ENCODE assay signal across 24 mouse cellular contexts in the genomic region with DNA sequence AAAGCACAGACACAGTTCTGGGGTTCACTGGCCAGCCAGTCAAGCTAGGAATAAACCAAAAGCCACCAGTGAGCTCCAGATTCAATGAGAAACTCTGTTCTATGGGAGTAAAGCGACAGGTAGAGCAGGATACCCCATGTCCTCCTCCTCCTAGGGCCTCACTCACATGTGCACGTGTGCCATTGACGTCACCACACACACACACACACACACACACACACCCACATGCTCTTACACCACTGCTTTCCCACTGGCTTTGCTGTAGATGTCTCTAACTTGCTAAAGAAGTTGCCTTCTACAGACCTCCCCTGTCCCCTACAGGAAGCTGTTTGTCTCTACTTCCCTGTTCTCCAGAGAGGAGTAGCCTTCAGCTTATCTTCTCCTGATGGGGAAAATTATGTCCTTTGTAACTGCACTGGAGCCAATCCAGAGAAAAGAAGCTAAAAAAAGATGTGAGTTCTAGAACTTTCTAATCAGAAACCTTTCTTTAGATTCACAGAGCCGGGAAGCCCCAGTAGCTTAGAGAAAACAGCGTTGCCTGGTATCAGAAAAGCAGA. TPM values are rescaled to one million over a fixed set of nuclear protein-coding genes. Genes with fewer than 3 reads are reported as not detected.
A peak's percentile ranks its signal among the peaks of the same experiment; 100 is the strongest.
DNase-seq lines count a peak whose midpoint lies in the region; ATAC-seq and TF ChIP-seq lines count a peak whose summit lies in the region.
"Had no signal": no experiment of that assay in that cellular context is flagged by ENCODE, and none has a peak within 500 bp of the region (broad histone marks: within the 10 kb centered on the region; RNA-seq: fewer than 3 reads in every experiment).

No protein-coding gene starts in this region.

- in situ Hi-C loops in CH12.LX (cut with MboI; ENCODE audit: low pct_ligation_motif_present, low pct_unique_long_range_greater_than_20kb, low sequenced_read_pairs): loop anchor here (25.0 kb wide), 2 partner anchors 164 to 439 kb away; partner anchors contain the start of gene Cst7

- peaks cover 74% of the 10 kb centered on the region for H3K4me1 ChIP-seq in heart, embryonic 13.5 days
- H3K4me1 ChIP-seq in CH12.LX (ENCODE audit: control insufficient read depth in 1 of 2, insufficient read depth in 2 of 2): peaks cover 5 to 27% of the 10 kb centered on the region in 2 experiments; a peak in 3 of 4 replicates
- H3K4me1 ChIP-seq in liver, postnatal 0 days (ENCODE audit: insufficient read depth): peaks cover 11% of the 10 kb centered on the region

- no peaks in the 10 kb centered on the region for H3K9me3 ChIP-seq in heart, embryonic 13.5 days
- no peaks in the 10 kb centered on the region for H3K9me3 ChIP-seq in CH12.LX (replicated peaks; ENCODE audit: low read length)
- no peaks in the 10 kb centered on the region for H3K9me3 ChIP-seq in liver, postnatal 0 days (ENCODE audit: low read length)
- H3K9me3 ChIP-seq: embryonic facial prominence, embryonic 13.5 days; hindbrain, embryonic 15.5 days; intestine, embryonic 15.5 days; limb, embryonic 12.5 days; midbrain, embryonic 12.5 days; neural tube, embryonic 12.5 days had no signal

- no peaks in the 10 kb centered on the region for H3K36me3 ChIP-seq in heart, embryonic 13.5 days
- no peaks in the 10 kb centered on the region for H3K36me3 ChIP-seq in CH12.LX (replicated peaks in 1 of 2; ENCODE audit: control insufficient read depth in 1 of 2, insufficient read depth in 1 of 2, low read length in 1 of 2)
- no peaks in the 10 kb centered on the region for H3K36me3 ChIP-seq in liver, postnatal 0 days (replicated peaks; ENCODE audit: insufficient read depth, low read length)
- H3K36me3 ChIP-seq: embryonic facial prominence, embryonic 13.5 days; hindbrain, embryonic 15.5 days; intestine, embryonic 15.5 days; limb, embryonic 12.5 days; midbrain, embryonic 12.5 days; neural tube, embryonic 12.5 days had no signal

- 56% methylated on average over 5 of the region's 5 CpGs for WGBS in heart, embryonic 13.5 days
- 55% methylated on average over 5 of the region's 5 CpGs for WGBS in liver, postnatal 0 days (ENCODE audit: insufficient replicate concordance)

- intact Hi-C loops in heart, postnatal 10 days (cut with DNase I): loop anchor here (5.0 to 10.0 kb wide), 2 partner anchors 199 to 387 kb away; no protein-coding TSS in a partner anchor

- H3K4me3 ChIP-seq in heart, embryonic 13.5 days: no peak overlapping the region
- H3K4me3 ChIP-seq in CH12.LX (replicated peaks in 1 of 3; ENCODE audit: low read depth in 2 of 3, low read length in 2 of 3, poor library complexity in 1 of 3): no peak overlapping the region
- no peak overlapping the region for H3K4me3 ChIP-seq in liver, postnatal 0 days (ENCODE audit: low read depth, low read length)
- H3K4me3 ChIP-seq: embryonic facial prominence, embryonic 13.5 days; hindbrain, embryonic 15.5 days; intestine, embryonic 15.5 days; limb, embryonic 12.5 days; midbrain, embryonic 12.5 days; neural tube, embryonic 12.5 days had no signal

- H3K27ac ChIP-seq in heart, embryonic 13.5 days (replicated peaks): 0 out of 2 replicates have a peak overlapping the region, but pooled peaks have one; percentile 20
- no peak overlapping the region for H3K27ac ChIP-seq in CH12.LX (ENCODE audit: insufficient read depth, low read depth)
- H3K27ac ChIP-seq in liver, postnatal 0 days (ENCODE audit: low read depth): 0 out of 2 replicates have a peak overlapping the region, but pooled peaks have one; percentile 2
- H3K27ac ChIP-seq: embryonic facial prominence, embryonic 13.5 days; hindbrain, embryonic 15.5 days; intestine, embryonic 15.5 days; limb, embryonic 12.5 days; midbrain, embryonic 12.5 days; neural tube, embryonic 12.5 days had no signal

- H3K4me2 ChIP-seq in heart, embryonic 13.5 days: no peak overlapping the region
- no peak overlapping the region for H3K4me2 ChIP-seq in CH12.LX (ENCODE audit: insufficient read depth, low read depth, poor library complexity, severe bottlenecking)
- H3K4me2 ChIP-seq in liver, postnatal 0 days (ENCODE audit: low read depth, low read length): no peak overlapping the region
- H3K4me2 ChIP-seq: embryonic facial prominence, embryonic 13.5 days; heart, embryonic 11.5 days; hindbrain, embryonic 15.5 days; intestine, embryonic 15.5 days; limb, embryonic 12.5 days; midbrain, embryonic 12.5 days; neural tube, embryonic 12.5 days had no signal

- no peaks in the 10 kb centered on the region for H3K79me2 ChIP-seq in CH12.LX (replicated peaks; ENCODE audit: control insufficient read depth, extremely low read depth, insufficient read depth, poor library complexity, severe bottlenecking)

- dilution Hi-C loops in CH12.LX (cut with MboI; ENCODE audit: extremely low pct_ligation_motif_present, extremely low pct_unique_long_range_greater_than_20kb, low sequenced_read_pairs): no loop called here

- no peak for ATAC-seq in heart, embryonic 13.5 days (ENCODE audit: extremely low read depth, insufficient number of reproducible peaks, low FRiP score, low TSS enrichment)
- ATAC-seq in liver, postnatal 0 days: peak; percentile 22; the same call in 1 of the 2 replicates
- ATAC-seq: forebrain, embryonic 16.5 days; intestine, embryonic 15.5 days had no signal

- no peak overlapping the region for H3K9ac ChIP-seq in heart, embryonic 13.5 days
- H3K9ac ChIP-seq in CH12.LX (ENCODE audit: insufficient read depth, low read depth): no peak overlapping the region
- no peak overlapping the region for H3K9ac ChIP-seq in liver, postnatal 0 days (replicated peaks)
- H3K9ac ChIP-seq: embryonic facial prominence, embryonic 13.5 days; hindbrain, embryonic 15.5 days; intestine, embryonic 15.5 days; limb, embryonic 12.5 days; midbrain, embryonic 12.5 days; neural tube, embryonic 12.5 days had no signal

- TF ChIP-seq POLR2A in CH12.LX (IDR thresholded peaks at IDR 0.05; ENCODE audit: low read depth, low read length): no peak

- no peaks in the 10 kb centered on the region for H3K27me3 ChIP-seq in heart, embryonic 13.5 days (replicated peaks)
- peaks cover 5% of the 10 kb centered on the region for H3K27me3 ChIP-seq in CH12.LX (replicated peaks)
- no peaks in the 10 kb centered on the region for H3K27me3 ChIP-seq in liver, postnatal 0 days (ENCODE audit: insufficient read depth, low read length)
- H3K27me3 ChIP-seq: embryonic facial prominence, embryonic 13.5 days; hindbrain, embryonic 15.5 days; intestine, embryonic 15.5 days; limb, embryonic 12.5 days; midbrain, embryonic 12.5 days; neural tube, embryonic 12.5 days had no signal

- DNase-seq in heart, postnatal 10 days: no peak
- no peak for DNase-seq in CH12.LX (ENCODE audit: extremely low read depth)
- peak; percentile 23 for DNase-seq in brain, adult 2 months (ENCODE audit: low read depth, low spot score)
- DNase-seq in liver, postnatal 0 days: no peak
- DNase-seq in cerebellum, adult 11-12 months: no peak
- DNase-seq in left cerebral cortex, adult 18-20 months (ENCODE audit: low spot score in 2 of 2): no peak
- DNase-seq: B cell, adult 2 months; cerebellum, adult 9-11 months; gastrocnemius, postnatal 36 days; heart, postnatal 36 days; kidney, adult 9 months; kidney, postnatal 36 days; lung, adult 2 months; thymus, adult 18-20 months; thymus, postnatal 4 days had no signal

- TF ChIP-seq CTCF in CH12.LX (conservative IDR thresholded peaks at IDR 0.05 in 1 of 2, IDR thresholded peaks at IDR 0.05 in 1 of 2; ENCODE audit: low read depth in 2 of 2, low read length in 2 of 2): peak in 1 of 2 experiments; percentile 17; a peak in 1 of 4 replicates
- no peak for TF ChIP-seq CTCF in liver, postnatal 0 days (IDR thresholded peaks at IDR 0.05; ENCODE audit: low read depth)

- TF ChIP-seq RAD21 in CH12.LX (IDR thresholded peaks at IDR 0.05; ENCODE audit: low read depth, low read length): no peak; the same call in 1 of the 2 replicates

- TF ChIP-seq EP300 in CH12.LX (IDR thresholded peaks at IDR 0.05; ENCODE audit: low read length): no peak
- no peak for TF ChIP-seq EP300 in liver, postnatal 0 days (IDR thresholded peaks at IDR 0.05; ENCODE audit: low read depth)

TF ChIP-seq in CH12.LX, 34 proteins besides CTCF, POLR2A, EP300 and RAD21:
- TF ChIP-seq ZNF384 (IDR thresholded peaks at IDR 0.05; ENCODE audit: low read depth, low read length): no peak
- peak; percentile 73 for TF ChIP-seq BHLHE40 (IDR thresholded peaks at IDR 0.05; ENCODE audit: low read depth, low read length)
- no peak for TF ChIP-seq ZKSCAN1 (IDR thresholded peaks at IDR 0.05; ENCODE audit: borderline replicate concordance, low read depth, low read length)
- TF ChIP-seq MYC (IDR thresholded peaks at IDR 0.05; ENCODE audit: low read depth, low read length): no peak
- no peak for TF ChIP-seq MAZ (IDR thresholded peaks at IDR 0.05; ENCODE audit: low read depth, low read length)
- TF ChIP-seq USF1 (IDR thresholded peaks at IDR 0.05; ENCODE audit: low read depth, low read length): no peak
- TF ChIP-seq GABPA (IDR thresholded peaks at IDR 0.05; ENCODE audit: insufficient replicate concordance, low read depth, low read length): no peak
- TF ChIP-seq MEF2A (IDR thresholded peaks at IDR 0.05; ENCODE audit: borderline replicate concordance, low read depth, low read length): no peak

RNA-seq across cellular contexts. Expression of gene Ninl, which starts 37.5 kb away (rescaled TPM):
- 5.3 and 5.8 TPM in 2 replicates for polyA plus RNA-seq in heart, embryonic 13.5 days (2015; fragmentation: Nextera tagmentation; extraction: Ambion mirVana)
- total RNA-seq in heart, postnatal 10 days (2021): 1 to 10 TPM; 1.1 TPM
- total RNA-seq in CH12.LX (2012; rRNA removed): 5.8 and 6.6 TPM in 2 replicates
- 1.8 and 3.8 TPM in 2 replicates for total RNA-seq in CH12.LX (2014; rRNA removed)
- 3.5 and 4.1 TPM in 2 replicates for polyA plus RNA-seq in CH12.LX (2012; ENCODE audit: insufficient read length, low read depth)
- polyA plus RNA-seq in liver, postnatal 0 days (2015; fragmentation: Nextera tagmentation; extraction: Ambion mirVana): 2.3 and 4.0 TPM in 2 replicates
- 1 to 10 TPM; 5.5 to 5.8 TPM for total RNA-seq in left cerebral cortex, adult 18-20 months (2021)

RNA-seq across cellular contexts. Expression of gene Nanp, which starts 37.5 kb away (rescaled TPM):
- polyA plus RNA-seq in heart, embryonic 13.5 days (2015; fragmentation: Nextera tagmentation; extraction: Ambion mirVana): 20.4 and 24.5 TPM in 2 replicates
- total RNA-seq in heart, postnatal 10 days (2021): 1 to 10 TPM; 5.1 to 5.6 TPM
- total RNA-seq in CH12.LX (2012; rRNA removed) (15.6 and 22.2 TPM in 2 replicates), CH12.LX (2014; rRNA removed) (30.8 and 35.3 TPM in 2 replicates)
- 31.9 and 33.0 TPM in 2 replicates for polyA plus RNA-seq in CH12.LX (2012; ENCODE audit: insufficient read length, low read depth)
- 49.2 and 54.7 TPM in 2 replicates for polyA plus RNA-seq in liver, postnatal 0 days (2015; fragmentation: Nextera tagmentation; extraction: Ambion mirVana)
- total RNA-seq in left cerebral cortex, adult 18-20 months (2021): 10 to 100 TPM; 21.7 to 24.8 TPM
